Mouse (Mus musculus) c-Kit-positive CD71-positive TER-119-negative erythroid progenitor cells, embryonic 14.5 days (primary cell): ENCODE results near the gene Il11.
"Not testable (repeated sequence)": the region's sequence is repeated elsewhere in the genome, so short reads cannot be mapped to it uniquely, and the experiment has no call there.

Experiments
- DNase-seq: peaks from one replicate; pipeline ENCODE4 v3.0.0-alpha.2; 2013; ENCODE audit warnings: low read depth

The Il11 gene

GRCm38 (mm10) chr7:4782759-4783158 is at the start of gene Il11, which contains the start of gene Tmem190:
TSS of gene Il11 (minus strand) at chr7:4782859.
TSS of gene Tmem190 (plus strand) at chr7:4782937.
- DNase-seq, result no peak

- no peak for DNase-seq
Observed at GRCm38 (mm10) chr7:4830476-4830875, 47.8 kb upstream of the Il11 start.

GRCm38 (mm10) chr7:4825365-4825764 is 42.7 kb upstream of the Il11 start:
- DNase-seq, result no peak

GRCm38 (mm10) chr7:4822162-4822907 is 39.7 kb upstream of the Il11 start:
- no peak for DNase-seq

GRCm38 (mm10) chr7:4821690-4822089 is 39.0 kb upstream of the Il11 start:
- no peak for DNase-seq

- not testable (repeated sequence) for DNase-seq
Observed at GRCm38 (mm10) chr7:4820925-4821324, 38.3 kb upstream of the Il11 start.

GRCm38 (mm10) chr7:4816559-4816958 is 33.9 kb upstream of the Il11 start:
- no peak for DNase-seq

- DNase-seq, result no peak
Observed at GRCm38 (mm10) chr7:4813105-4813791, 30.6 kb upstream of the Il11 start.

- DNase-seq, result peak; percentile 99
Observed at GRCm38 (mm10) chr7:4812303-4813104, 29.8 kb upstream of the Il11 start, which contains the start of gene Ube2s. TSS of gene Ube2s (minus strand) at chr7:4812590.

- DNase-seq, result no peak
Observed at GRCm38 (mm10) chr7:4811842-4812302, 29.2 kb upstream of the Il11 start.

GRCm38 (mm10) chr7:4811131-4811530 is 28.5 kb upstream of the Il11 start:
- not testable (repeated sequence) for DNase-seq

GRCm38 (mm10) chr7:4806716-4807115 is 24.1 kb upstream of the Il11 start:
- peak; percentile 77 for DNase-seq

GRCm38 (mm10) chr7:4802247-4802646 is 19.6 kb upstream of the Il11 start:
- DNase-seq, result no peak

GRCm38 (mm10) chr7:4795767-4796433 is 13.2 kb upstream of the Il11 start:
- DNase-seq, result no peak

GRCm38 (mm10) chr7:4794631-4795168 is 12.0 kb upstream of the Il11 start:
- no peak for DNase-seq

GRCm38 (mm10) chr7:4793674-4794073 is 11.0 kb upstream of the Il11 start:
- no peak for DNase-seq

- DNase-seq, result not testable (repeated sequence)
Observed at GRCm38 (mm10) chr7:4793248-4793647, 10.6 kb upstream of the Il11 start.

GRCm38 (mm10) chr7:4792278-4793212 is 9.9 kb upstream of the Il11 start, which contains the start of gene Rpl28:
TSS of gene Rpl28 (plus strand) at chr7:4792874.
- DNase-seq, result peak; percentile 96

- DNase-seq, result no peak
Observed at GRCm38 (mm10) chr7:4789436-4789935, 6.8 kb upstream of the Il11 start, which contains the start of gene Tmem238. TSS of gene Tmem238 (minus strand) at chr7:4789656.
